Mouse (Mus musculus): ENCODE measurements around the gene Zkscan2. TPM values are rescaled to one million over a fixed set of nuclear protein-coding genes. Genes with fewer than 3 reads are reported as not detected.

Zkscan2 gene
- polyA plus RNA-seq, 1 experiment from 2014 or later, result 3.8 TPM

DNA sequence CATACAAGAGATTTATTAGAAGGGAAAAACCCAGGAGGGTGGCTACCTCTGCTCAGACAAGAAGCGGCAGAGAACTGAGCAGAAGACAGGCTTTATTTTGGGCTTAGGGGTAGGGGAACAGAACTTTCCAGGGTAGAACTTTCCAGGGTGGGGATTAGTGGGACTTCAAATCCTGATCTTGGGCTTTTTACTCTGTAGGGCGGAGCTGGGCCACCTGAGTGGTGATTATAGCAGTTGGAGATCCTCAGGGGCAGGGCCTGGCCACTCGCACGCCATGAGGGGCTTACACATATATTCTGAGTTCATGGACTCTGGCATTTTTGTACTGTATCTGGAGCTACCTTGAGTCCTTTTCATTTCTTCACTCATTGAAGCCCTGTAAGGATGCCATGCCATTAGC, 38.9 kb downstream of the Zkscan2 start:
- 89% methylated on average over 4 of the region's 4 CpGs for WGBS
- Histone ChIP-seq H3K4me3 (no peak overlapping the region), H3K9me3 (replicated peaks) (no peaks in the 10 kb centered on the region), H3K27ac (no peak overlapping the region), H3K4me1 (no peaks in the 10 kb centered on the region), H3K36me3 (no peaks in the 10 kb centered on the region), H3K27me3 (ENCODE audit: low read depth, poor library complexity, severe bottlenecking) (no peaks in the 10 kb centered on the region)
- DNase-seq (ENCODE audit: low spot score), result no peak

DNA sequence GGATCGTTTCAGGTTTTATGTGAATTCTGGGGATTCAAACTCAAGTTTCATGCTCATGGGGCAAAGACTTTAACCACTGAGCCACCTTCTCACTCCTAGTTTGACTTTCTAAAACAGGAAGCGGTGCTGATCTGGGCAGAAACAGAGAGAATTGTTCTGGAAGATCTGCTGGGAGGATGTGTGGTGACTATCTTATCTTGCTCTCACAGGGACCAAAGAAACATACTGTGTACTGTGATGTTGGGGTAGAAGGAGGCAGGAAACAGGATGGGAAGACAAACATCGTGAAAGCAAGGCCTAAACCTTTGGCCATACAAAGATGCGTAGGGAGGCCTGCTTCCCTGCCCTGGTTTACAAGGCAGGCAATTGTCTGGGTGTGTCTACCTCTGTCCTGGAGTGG, 41.0 kb downstream of the Zkscan2 start:
- Histone ChIP-seq H3K27me3 (ENCODE audit: low read depth, poor library complexity, severe bottlenecking) (no peaks in the 10 kb centered on the region), H3K4me1 (no peaks in the 10 kb centered on the region), H3K4me3 (no peak overlapping the region), H3K36me3 (no peaks in the 10 kb centered on the region), H3K27ac (no peak overlapping the region), H3K9me3 (replicated peaks) (no peaks in the 10 kb centered on the region)
- 86% methylated on average over 4 of the region's 4 CpGs for WGBS
- DNase-seq (ENCODE audit: low spot score), result no peak

DNA sequence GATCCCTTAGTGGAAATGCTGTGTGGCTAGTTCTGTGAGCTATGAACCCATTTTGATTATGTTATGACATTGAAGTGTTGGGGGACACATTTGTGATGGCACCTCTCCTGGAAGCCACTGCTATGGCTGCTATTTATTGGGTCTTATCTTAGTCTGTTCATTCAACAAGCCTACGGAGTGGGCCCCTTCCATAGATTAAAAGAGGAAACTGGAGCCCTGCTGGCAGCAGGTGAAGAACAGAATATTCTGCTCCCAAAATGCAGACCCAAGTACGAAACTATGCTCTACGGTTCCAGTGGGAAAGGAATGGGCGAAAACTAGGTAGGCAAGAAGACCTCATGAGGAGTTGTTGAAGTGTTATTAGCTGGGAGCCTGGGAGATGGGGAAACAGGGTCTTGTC, 41.9 kb downstream of the Zkscan2 start:
- H3K36me3 ChIP-seq, result no peaks in the 10 kb centered on the region
- H3K9me3 ChIP-seq (replicated peaks), result no peaks in the 10 kb centered on the region
- H3K4me3 ChIP-seq, result no peak overlapping the region
- H3K4me1 ChIP-seq, result no peaks in the 10 kb centered on the region
- H3K27me3 ChIP-seq (ENCODE audit: low read depth, poor library complexity, severe bottlenecking), result no peaks in the 10 kb centered on the region
- WGBS, result 91% methylated on average over 4 of the region's 4 CpGs
- no peak for DNase-seq (ENCODE audit: low spot score)
- H3K27ac ChIP-seq, result no peak overlapping the region

DNA sequence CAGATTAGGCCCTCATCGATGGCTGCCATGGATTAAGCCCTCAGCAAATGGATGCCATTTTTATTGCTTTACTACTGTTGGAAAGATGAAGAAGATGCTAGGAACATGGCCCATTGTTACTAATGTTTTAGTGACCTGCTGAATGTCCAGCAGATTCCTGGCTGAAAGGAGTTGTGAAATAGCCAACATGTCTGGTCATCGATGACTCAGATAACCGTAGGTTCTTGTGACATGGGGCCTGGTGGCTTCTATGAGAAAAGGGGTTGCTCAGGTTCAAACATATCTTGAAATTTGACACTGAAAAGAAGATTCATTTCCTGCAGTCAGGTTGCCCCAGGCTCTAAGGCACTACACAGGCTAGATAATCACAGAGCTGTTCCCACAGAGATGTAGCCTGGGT, 45.2 kb downstream of the Zkscan2 start:
- no peak overlapping the region for H3K27ac ChIP-seq
- H3K4me1 ChIP-seq, result no peaks in the 10 kb centered on the region
- WGBS, result 90% methylated on average over 3 of the region's 3 CpGs
- no peak for DNase-seq (ENCODE audit: low spot score)
- no peaks in the 10 kb centered on the region for H3K36me3 ChIP-seq
- H3K27me3 ChIP-seq (ENCODE audit: low read depth, poor library complexity, severe bottlenecking), result no peaks in the 10 kb centered on the region
- no peak overlapping the region for H3K4me3 ChIP-seq
- H3K9me3 ChIP-seq (replicated peaks), result no peaks in the 10 kb centered on the region

DNA sequence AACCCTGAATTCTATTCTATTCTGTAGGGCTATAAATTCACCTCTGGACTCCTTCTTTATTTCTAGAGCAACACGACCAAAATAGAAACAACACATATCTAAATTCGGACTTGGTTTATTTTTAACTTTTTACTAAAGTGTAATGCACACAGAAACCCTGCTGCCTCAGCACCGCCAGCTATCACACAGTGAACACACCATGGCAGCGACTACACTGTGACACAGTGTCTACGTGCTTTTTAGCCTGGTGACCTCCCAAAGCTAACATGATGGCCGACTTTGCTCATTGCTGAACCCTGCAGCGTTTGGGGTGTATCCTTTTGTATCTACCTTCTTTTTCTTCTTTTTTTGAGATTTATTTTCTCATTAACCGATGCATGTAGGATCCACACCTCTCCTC, 47.2 kb downstream of the Zkscan2 start:
- Histone ChIP-seq H3K9me3 (replicated peaks) (no peaks in the 10 kb centered on the region), H3K36me3 (no peaks in the 10 kb centered on the region), H3K27me3 (ENCODE audit: low read depth, poor library complexity, severe bottlenecking) (no peaks in the 10 kb centered on the region), H3K4me1 (no peaks in the 10 kb centered on the region), H3K4me3 (no peak overlapping the region), H3K27ac (no peak overlapping the region)
- no peak for DNase-seq (ENCODE audit: low spot score)
- 94% methylated on average over 8 of the region's 8 CpGs for WGBS

DNA sequence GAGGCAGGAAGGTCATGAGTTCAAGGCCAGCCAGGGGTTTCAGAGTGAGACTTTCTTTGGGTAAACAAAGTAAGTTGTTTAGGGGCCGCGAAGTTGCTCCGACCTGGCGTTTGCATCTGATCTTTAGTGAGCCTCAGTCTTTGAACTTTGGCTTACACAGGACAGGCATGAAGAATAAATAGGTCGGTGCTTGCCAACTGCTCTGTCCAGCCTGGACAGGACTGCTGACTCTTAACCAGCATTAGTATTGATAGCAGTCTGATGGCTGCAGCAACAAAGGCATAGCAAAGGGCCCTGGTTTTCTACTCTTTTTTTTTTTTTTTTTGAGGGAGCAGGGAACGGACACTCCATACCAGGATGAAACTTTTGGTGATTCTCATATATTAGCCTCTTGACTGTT, 47.7 kb downstream of the Zkscan2 start:
- Histone ChIP-seq H3K9me3 (replicated peaks) (no peaks in the 10 kb centered on the region), H3K36me3 (no peaks in the 10 kb centered on the region), H3K27ac (no peak overlapping the region), H3K4me1 (no peaks in the 10 kb centered on the region), H3K27me3 (ENCODE audit: low read depth, poor library complexity, severe bottlenecking) (no peaks in the 10 kb centered on the region), H3K4me3 (no peak overlapping the region)
- 61% methylated on average over 6 of the region's 6 CpGs for WGBS
- no peak for DNase-seq (ENCODE audit: low spot score)

DNA sequence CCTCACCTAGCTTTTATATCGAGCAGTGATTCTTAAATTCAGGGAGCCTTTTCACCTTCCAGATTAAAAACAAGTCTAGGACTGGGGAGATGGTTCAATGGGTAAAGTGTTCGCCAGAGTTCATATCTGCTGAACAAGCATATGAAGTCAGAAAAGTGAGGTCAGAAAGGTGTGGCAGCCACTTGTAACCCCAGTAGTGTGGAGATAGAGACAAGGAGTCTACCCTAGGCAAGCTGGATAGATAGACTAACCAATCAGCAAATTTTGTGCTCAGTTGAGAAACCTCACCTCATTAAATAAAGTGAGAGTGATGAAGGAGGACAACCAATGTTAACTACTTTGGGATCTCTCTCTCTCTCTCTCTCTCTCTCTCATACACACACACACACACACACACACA, 49.7 kb downstream of the Zkscan2 start:
- H3K36me3 ChIP-seq, result no peaks in the 10 kb centered on the region
- 92% methylated on average over 2 of the region's 2 CpGs for whole genome bisulfite sequencing
- no peak overlapping the region for H3K27ac ChIP-seq
- no peaks in the 10 kb centered on the region for H3K27me3 ChIP-seq (ENCODE audit: low read depth, poor library complexity, severe bottlenecking)
- H3K9me3 ChIP-seq (replicated peaks), result no peaks in the 10 kb centered on the region
- DNase-seq (ENCODE audit: low spot score), result no peak
- H3K4me3 ChIP-seq, result no peak overlapping the region
- no peaks in the 10 kb centered on the region for H3K4me1 ChIP-seq

DNA sequence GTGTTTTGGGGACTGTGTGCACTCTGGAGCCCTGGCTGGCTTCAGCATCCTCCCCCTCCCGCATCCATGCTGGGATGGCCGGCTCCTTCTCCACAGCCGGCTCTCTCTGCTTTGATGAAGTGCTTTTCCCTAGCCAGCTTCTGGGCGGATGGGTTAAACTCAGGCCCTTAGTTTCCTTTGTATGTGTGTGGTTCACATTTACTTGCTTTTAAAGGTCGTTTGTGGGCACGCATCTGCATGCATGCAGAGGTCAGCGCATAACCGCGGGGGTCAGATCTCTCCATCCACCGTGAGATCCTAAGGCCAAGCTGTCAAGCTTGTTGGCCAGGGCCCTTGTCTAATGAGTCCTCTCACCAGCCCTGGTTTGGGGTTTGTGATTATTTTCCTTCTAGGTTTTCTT, 50.6 kb downstream of the Zkscan2 start:
- no peak for DNase-seq (ENCODE audit: low spot score)
- no peaks in the 10 kb centered on the region for H3K9me3 ChIP-seq (replicated peaks)
- WGBS, result 64% methylated on average over 10 of the region's 10 CpGs

DNA sequence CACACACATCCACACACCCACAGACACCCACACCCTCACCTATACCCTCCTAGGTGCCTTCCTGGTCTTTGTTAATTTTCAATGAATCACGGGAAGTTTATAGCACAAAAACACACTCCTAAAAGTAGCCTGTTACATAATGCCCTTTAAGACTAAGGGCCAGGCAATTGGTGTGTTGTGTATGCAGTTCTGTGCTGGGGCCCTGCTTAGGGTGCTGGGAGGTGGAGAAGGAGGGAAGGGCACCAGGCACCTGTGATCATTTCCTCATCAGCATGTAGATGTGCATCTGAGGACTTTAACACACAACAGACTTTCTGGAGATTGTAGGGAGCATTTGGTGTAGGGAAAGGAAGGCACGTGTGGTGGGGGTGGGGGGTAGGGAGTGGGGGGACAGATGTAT, 51.5 kb downstream of the Zkscan2 start:
- Histone ChIP-seq H3K4me3 (no peak overlapping the region), H3K9me3 (replicated peaks) (no peaks in the 10 kb centered on the region), H3K36me3 (no peaks in the 10 kb centered on the region), H3K4me1 (no peaks in the 10 kb centered on the region), H3K27me3 (ENCODE audit: low read depth, poor library complexity, severe bottlenecking) (no peaks in the 10 kb centered on the region), H3K27ac (no peak overlapping the region)
- DNase-seq (ENCODE audit: low spot score), result no peak
- 83% methylated on average over 2 of the region's 2 CpGs for WGBS

More for the DNA sequence above, 50.6 kb downstream of the Zkscan2 start:
- no peaks in the 10 kb centered on the region for H3K4me1 ChIP-seq
- H3K4me3 ChIP-seq, result no peak overlapping the region
- H3K27me3 ChIP-seq (ENCODE audit: low read depth, poor library complexity, severe bottlenecking), result no peaks in the 10 kb centered on the region
- H3K36me3 ChIP-seq, result no peaks in the 10 kb centered on the region
- H3K27ac ChIP-seq, result no peak overlapping the region

DNA sequence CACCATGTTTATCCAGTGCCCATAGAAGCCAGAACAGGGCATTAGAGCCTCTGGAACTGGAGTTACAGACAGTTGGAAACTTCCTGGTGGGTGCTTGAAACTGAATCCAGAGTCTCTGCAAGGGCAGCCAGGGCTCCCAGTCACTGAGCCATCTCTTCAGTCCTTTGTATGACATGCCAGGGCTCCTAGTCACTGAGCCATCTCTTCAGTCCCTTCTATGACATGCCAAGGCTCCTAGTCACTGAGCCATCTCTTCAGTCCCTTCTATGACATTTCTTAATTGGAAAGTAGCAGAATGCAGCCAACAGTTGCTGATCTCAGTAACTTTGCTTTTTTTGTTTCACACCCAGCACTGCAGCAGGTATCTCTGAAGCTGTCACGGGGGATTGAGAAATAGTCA, 58.2 kb downstream of the Zkscan2 start:
- DNase-seq (ENCODE audit: low spot score), result no peak
- WGBS, result 86% methylated on average over 1 of the region's 1 CpGs
- no peaks in the 10 kb centered on the region for H3K27me3 ChIP-seq (ENCODE audit: low read depth, poor library complexity, severe bottlenecking)

DNA sequence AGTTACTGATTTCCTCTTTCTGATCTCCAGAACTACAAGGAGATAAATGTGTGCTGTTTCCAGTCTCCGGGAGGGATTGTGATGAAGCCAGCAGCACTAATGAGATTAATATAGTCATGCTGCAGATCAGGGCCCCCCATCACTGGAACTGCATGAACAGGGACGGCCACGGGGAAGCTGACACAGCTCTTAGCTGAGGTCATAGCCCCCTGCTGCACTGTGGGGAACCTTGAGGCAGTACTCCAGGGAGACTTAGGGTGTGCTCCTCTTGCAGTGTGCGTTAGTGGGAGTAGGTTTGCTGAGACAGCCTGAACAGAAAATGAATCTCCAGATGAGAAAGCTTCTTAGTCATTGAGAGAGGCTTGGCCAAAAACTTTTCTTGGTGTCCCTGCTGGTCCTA, 69.0 kb downstream of the Zkscan2 start:
- Histone ChIP-seq H3K27ac (no peak overlapping the region), H3K4me1 (no peaks in the 10 kb centered on the region), H3K9me3 (replicated peaks) (no peaks in the 10 kb centered on the region), H3K36me3 (peaks cover 42% of the 10 kb centered on the region), H3K4me3 (no peak overlapping the region), H3K27me3 (ENCODE audit: low read depth, poor library complexity, severe bottlenecking) (no peaks in the 10 kb centered on the region)
- DNase-seq (ENCODE audit: low spot score), result no peak
- WGBS, result 82% methylated on average over 4 of the region's 4 CpGs

More for the DNA sequence above, 58.2 kb downstream of the Zkscan2 start:
- H3K36me3 ChIP-seq, result no peaks in the 10 kb centered on the region
- no peak overlapping the region for H3K4me3 ChIP-seq
- H3K9me3 ChIP-seq (replicated peaks), result no peaks in the 10 kb centered on the region
- H3K27ac ChIP-seq, result no peak overlapping the region
- no peaks in the 10 kb centered on the region for H3K4me1 ChIP-seq

DNA sequence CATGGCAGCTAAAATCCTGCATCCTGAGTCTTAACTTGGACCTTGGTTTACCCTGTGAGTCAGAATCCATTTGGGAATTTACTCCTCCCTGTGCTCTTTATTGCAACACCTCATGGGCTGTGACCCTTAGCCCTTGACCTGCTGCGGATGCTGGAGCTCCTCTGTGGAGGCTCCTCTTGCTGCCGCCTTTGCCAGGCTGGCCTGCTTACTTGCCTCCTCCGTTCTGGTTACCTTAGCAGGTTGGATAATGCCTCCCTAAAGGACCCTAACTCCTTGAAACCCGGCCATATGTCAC, 69.9 kb downstream of the Zkscan2 start:
- Histone ChIP-seq H3K27me3 (ENCODE audit: low read depth, poor library complexity, severe bottlenecking) (no peaks in the 10 kb centered on the region), H3K36me3 (peaks cover 45% of the 10 kb centered on the region), H3K9me3 (replicated peaks) (no peaks in the 10 kb centered on the region), H3K4me3 (no peak overlapping the region), H3K27ac (no peak overlapping the region), H3K4me1 (no peaks in the 10 kb centered on the region)
- WGBS, result 90% methylated on average over 4 of the region's 4 CpGs
- no peak for DNase-seq (ENCODE audit: low spot score)

DNA sequence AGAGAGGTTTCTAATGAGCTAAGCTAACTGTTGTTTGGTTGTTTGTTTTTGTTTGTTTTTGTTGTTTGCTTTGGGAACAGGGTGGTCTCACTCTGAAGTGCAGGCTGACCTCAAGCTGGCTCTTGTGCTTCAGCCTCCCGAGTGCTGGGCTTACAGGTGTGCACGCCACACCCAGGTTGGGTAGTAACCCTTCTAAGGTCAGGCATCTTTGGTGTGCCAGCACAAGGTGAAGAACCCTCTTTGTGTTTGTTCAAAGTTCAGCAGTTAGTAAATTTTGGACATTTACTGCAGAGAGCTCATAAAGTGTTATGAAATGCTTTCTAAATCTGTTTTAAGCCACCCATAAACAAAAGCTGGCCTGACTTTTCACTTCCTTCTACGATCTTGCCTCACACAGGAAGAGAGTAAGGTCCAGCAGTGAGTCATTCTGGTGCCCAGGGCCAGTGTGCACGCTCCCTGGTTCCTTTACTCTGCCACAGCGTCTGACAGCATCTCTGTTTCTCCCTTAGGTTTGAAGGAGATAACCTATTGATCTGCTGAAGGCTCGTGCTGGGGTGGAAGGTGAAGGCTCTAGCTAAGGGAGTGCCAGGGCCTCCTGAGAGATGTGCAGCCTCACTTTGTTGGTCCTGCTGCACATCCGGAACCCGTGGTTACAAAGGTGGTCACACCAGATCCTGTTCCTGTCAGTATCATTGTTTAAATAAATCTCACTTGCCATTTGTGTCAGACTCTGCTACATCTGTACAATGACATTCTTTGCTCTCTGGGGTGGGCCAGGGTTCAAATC, 70.4 kb downstream of the Zkscan2 start:
- Histone ChIP-seq H3K27ac (no peak overlapping the region), H3K9me3 (replicated peaks) (no peaks in the 10 kb centered on the region), H3K4me3 (no peak overlapping the region), H3K36me3 (peaks cover 45% of the 10 kb centered on the region), H3K4me1 (no peaks in the 10 kb centered on the region), H3K27me3 (ENCODE audit: low read depth, poor library complexity, severe bottlenecking) (no peaks in the 10 kb centered on the region)
- no peak for DNase-seq (ENCODE audit: low spot score)
- 89% methylated on average over 8 of the region's 8 CpGs for WGBS

Measured in limb, embryonic 10.5 days (tissue).